Comparison of ENCODE assay signal across 9 mouse cellular contexts in genomic region chr5:117414611-117415010, GRCm38 (mm10). TPM values are rescaled to one million over a fixed set of nuclear protein-coding genes. Genes with fewer than 3 reads are reported as not detected.
DNase-seq lines count a peak whose midpoint lies in the region; ATAC-seq and TF ChIP-seq lines count a peak whose summit lies in the region.
"Had no signal": no experiment of that assay in that cellular context is flagged by ENCODE, and none has a peak within 500 bp of the region (broad histone marks: within the 10 kb centered on the region; RNA-seq: fewer than 3 reads in every experiment).

No protein-coding gene starts in this region.

- no peak for TF ChIP-seq CTCF in ES-Bruce4 (IDR thresholded peaks at IDR 0.05; ENCODE audit: low read depth, low read length)

- peak overlapping the region; percentile 97 for H3K4me2 ChIP-seq in heart, embryonic 12.5 days
- H3K4me2 ChIP-seq in forebrain, embryonic 11.5 days (ENCODE audit: low read depth, low read length, severe bottlenecking): peak overlapping the region; percentile 78
- H3K4me2 ChIP-seq in limb, embryonic 12.5 days: peak overlapping the region; percentile 100

- H3K4me1 ChIP-seq in heart, embryonic 12.5 days (replicated peaks): 0 out of 2 replicates have a peak, but pooled peaks cover 6% of the 10 kb centered on the region
- H3K4me1 ChIP-seq in ES-Bruce4 (ENCODE audit: control insufficient read depth, insufficient read depth, low read length): peaks cover 2% of the 10 kb centered on the region
- 0 out of 2 replicates have a peak, but pooled peaks cover 2% of the 10 kb centered on the region for H3K4me1 ChIP-seq in forebrain, embryonic 11.5 days (replicated peaks; ENCODE audit: control insufficient read depth, insufficient read depth, low read length)
- peaks cover 14% of the 10 kb centered on the region for H3K4me1 ChIP-seq in limb, embryonic 12.5 days (replicated peaks)

- no peak for TF ChIP-seq EP300 in ES-Bruce4 (IDR thresholded peaks at IDR 0.05; ENCODE audit: insufficient read depth, low read depth, low read length)

- H3K4me3 ChIP-seq in heart, embryonic 12.5 days: peak overlapping the region; percentile 80
- peak overlapping the region; percentile 64 for H3K4me3 ChIP-seq in ES-Bruce4 (ENCODE audit: low read depth, low read length)
- H3K4me3 ChIP-seq in forebrain, embryonic 11.5 days (ENCODE audit: low read depth, low read length): peak overlapping the region; percentile 56
- peak overlapping the region; percentile 65 for H3K4me3 ChIP-seq in limb, embryonic 12.5 days (replicated peaks)

- ATAC-seq in heart, embryonic 12.5 days (ENCODE audit: insufficient number of reproducible peaks, low FRiP score): 0 out of 2 replicates have a peak, but pooled peaks have one; percentile 4
- ATAC-seq in forebrain, embryonic 11.5 days (replicated peaks; ENCODE audit: low FRiP score): peak; percentile 34; the same call in 1 of the 2 replicates
- ATAC-seq in limb, embryonic 12.5 days (ENCODE audit: insufficient number of reproducible peaks, insufficient read depth, low FRiP score, low TSS enrichment, low read depth): no peak

- TF ChIP-seq POLR2A in ES-Bruce4 (IDR thresholded peaks at IDR 0.05; ENCODE audit: insufficient read depth, low read length): no peak

- WGBS in heart, embryonic 12.5 days: 6% methylated on average over 10 of the region's 10 CpGs
- WGBS in forebrain, embryonic 11.5 days: 0% methylated on average over 10 of the region's 10 CpGs
- 1% methylated on average over 10 of the region's 10 CpGs for WGBS in limb, embryonic 12.5 days

- DNase-seq in heart, postnatal 25 days (ENCODE audit: low spot score): no peak
- DNase-seq in forebrain, embryonic 11.5 days (ENCODE audit: low spot score): peak; percentile 49
- no peak for DNase-seq in adrenal gland, postnatal 36 days
- no peak for DNase-seq in kidney, adult 9 months
- DNase-seq in kidney, adult 11 months: no peak

- intact Hi-C loops in heart, postnatal 25 days (cut with DNase I): no loop called here

- no peak overlapping the region for H3K9ac ChIP-seq in heart, embryonic 12.5 days
- H3K9ac ChIP-seq in ES-Bruce4 (ENCODE audit: low read depth, poor library complexity, severe bottlenecking): peak overlapping the region; percentile 77
- peak overlapping the region; percentile 65 for H3K9ac ChIP-seq in forebrain, embryonic 11.5 days (ENCODE audit: low read length)
- H3K9ac ChIP-seq in limb, embryonic 12.5 days (replicated peaks): no peak overlapping the region

- H3K27ac ChIP-seq in heart, embryonic 12.5 days (ENCODE audit: poor library complexity, severe bottlenecking): no peak overlapping the region
- no peak overlapping the region for H3K27ac ChIP-seq in ES-Bruce4 (ENCODE audit: insufficient read depth, low read length)
- no peak overlapping the region for H3K27ac ChIP-seq in forebrain, embryonic 11.5 days (ENCODE audit: low read depth, low read length)
- H3K27ac ChIP-seq in limb, embryonic 12.5 days: no peak overlapping the region

- no peaks in the 10 kb centered on the region for H3K36me3 ChIP-seq in heart, embryonic 12.5 days
- no peaks in the 10 kb centered on the region for H3K36me3 ChIP-seq in ES-Bruce4 (ENCODE audit: control insufficient read depth, insufficient read depth, low read length, poor library complexity, severe bottlenecking)
- H3K36me3 ChIP-seq in forebrain, embryonic 11.5 days (ENCODE audit: control insufficient read depth, insufficient read depth, low read length): no peaks in the 10 kb centered on the region
- no peaks in the 10 kb centered on the region for H3K36me3 ChIP-seq in limb, embryonic 12.5 days
- H3K36me3 ChIP-seq: G1E had no signal

- H3K9me3 ChIP-seq in heart, embryonic 12.5 days (replicated peaks): no peaks in the 10 kb centered on the region; the same call in 1 of the 2 replicates
- 0 out of 2 replicates have a peak, but pooled peaks cover 2% of the 10 kb centered on the region for H3K9me3 ChIP-seq in ES-Bruce4 (replicated peaks; ENCODE audit: control insufficient read depth, insufficient read depth, low read length, poor library complexity, severe bottlenecking)
- no peaks in the 10 kb centered on the region for H3K9me3 ChIP-seq in forebrain, embryonic 11.5 days (ENCODE audit: control insufficient read depth, low read length)
- no peaks in the 10 kb centered on the region for H3K9me3 ChIP-seq in limb, embryonic 12.5 days

- peaks cover 87% of the 10 kb centered on the region for H3K27me3 ChIP-seq in heart, embryonic 12.5 days (replicated peaks)
- no peaks in the 10 kb centered on the region for H3K27me3 ChIP-seq in ES-Bruce4 (ENCODE audit: control insufficient read depth, insufficient read depth, low read length, poor library complexity, severe bottlenecking)
- peaks cover 6% of the 10 kb centered on the region; the same call in 1 of the 2 replicates for H3K27me3 ChIP-seq in forebrain, embryonic 11.5 days (ENCODE audit: control insufficient read depth, insufficient read depth, low read length)
- H3K27me3 ChIP-seq in limb, embryonic 12.5 days: peaks cover 81% of the 10 kb centered on the region

RNA-seq across cellular contexts. Expression of gene Ksr2, which starts 0.8 kb away (rescaled TPM):
- 0.15 and 0.17 TPM in 2 replicates for polyA plus RNA-seq in heart, embryonic 12.5 days (2016; fragmentation: Nextera tagmentation; extraction: Ambion mirVana)
- total RNA-seq in heart, postnatal 25 days (2021): not detected
- 1.3 and 1.6 TPM in 2 replicates for polyA plus RNA-seq in ES-Bruce4 (2011; ENCODE audit: insufficient read depth, insufficient read length, low read depth, missing spikeins)
- 1.2 and 1.9 TPM in 2 replicates for polyA plus RNA-seq in forebrain, embryonic 11.5 days (2014; fragmentation: Nextera tagmentation; extraction: Ambion mirVana)
- polyA plus RNA-seq in limb, embryonic 12.5 days (2016; fragmentation: Nextera tagmentation; extraction: Ambion mirVana): 0.04 and 0.16 TPM in 2 replicates
- 1 to 10 TPM; 2.5 to 3.9 TPM for total RNA-seq in adrenal gland, postnatal 36 days (2021)
- polyA plus RNA-seq: G1E had no signal

RNA-seq across cellular contexts. Expression of gene Rfc5, which starts 25.8 kb away (rescaled TPM):
- polyA plus RNA-seq in heart, embryonic 12.5 days (2016; fragmentation: Nextera tagmentation; extraction: Ambion mirVana): 61.2 and 63.0 TPM in 2 replicates
- 1 to 10 TPM; 2.9 to 6.0 TPM for total RNA-seq in heart, postnatal 25 days (2021)
- 146 and 158 TPM in 2 replicates for polyA plus RNA-seq in ES-Bruce4 (2011; ENCODE audit: insufficient read depth, insufficient read length, low read depth, missing spikeins)
- 117 and 123 TPM in 2 replicates for polyA plus RNA-seq in forebrain, embryonic 11.5 days (2014; fragmentation: Nextera tagmentation; extraction: Ambion mirVana)
- 105 TPM in 2 replicates for polyA plus RNA-seq in limb, embryonic 12.5 days (2016; fragmentation: Nextera tagmentation; extraction: Ambion mirVana)
- total RNA-seq in adrenal gland, postnatal 36 days (2021): 1 to 10 TPM; 7.5 to 8.7 TPM

RNA-seq across cellular contexts. Expression of gene Wsb2, which starts 57.5 kb away (rescaled TPM):
- 94.4 and 96.8 TPM in 2 replicates for polyA plus RNA-seq in heart, embryonic 12.5 days (2016; fragmentation: Nextera tagmentation; extraction: Ambion mirVana)
- total RNA-seq in heart, postnatal 25 days (2021): 10 to 100 TPM; 98.6 to 98.9 TPM
- polyA plus RNA-seq in ES-Bruce4 (2011; ENCODE audit: insufficient read depth, insufficient read length, low read depth, missing spikeins): 49.5 and 56.1 TPM in 2 replicates
- 75.4 and 86.0 TPM in 2 replicates for polyA plus RNA-seq in forebrain, embryonic 11.5 days (2014; fragmentation: Nextera tagmentation; extraction: Ambion mirVana)
- 46.5 and 50.0 TPM in 2 replicates for polyA plus RNA-seq in limb, embryonic 12.5 days (2016; fragmentation: Nextera tagmentation; extraction: Ambion mirVana)
- 100 to 1,000 TPM; 134 to 135 TPM for total RNA-seq in adrenal gland, postnatal 36 days (2021)

Comparison
In these comparisons a context has a peak if more than half of its experiments do, and no peak if none do; other contexts are left out.
1. H3K9ac ChIP-seq: peak in ES-Bruce4 (single experiment) and forebrain, embryonic 11.5 days (single experiment); none in heart, embryonic 12.5 days (single experiment) and limb, embryonic 12.5 days (single experiment).
2. Peak in every context shown above with its lines, with median percentiles within 50 percentile points of each other: H3K4me2 ChIP-seq and H3K4me3 ChIP-seq.